Mouse (Mus musculus) E14TG2a.4 (cell line): ENCODE data around the gene Apobec1.

Source experiments
- CTCF ChIP-seq: conservative IDR thresholded peaks from 2 replicates; pipeline ENCODE4 v1.5.1; 2014; ENCODE audit warnings: low read length
- NANOG ChIP-seq: IDR thresholded peaks from 2 replicates; pipeline ENCODE4 v1.6.1; 2014; ENCODE audit warnings: borderline replicate concordance, low read length, mixed read lengths

DNA sequence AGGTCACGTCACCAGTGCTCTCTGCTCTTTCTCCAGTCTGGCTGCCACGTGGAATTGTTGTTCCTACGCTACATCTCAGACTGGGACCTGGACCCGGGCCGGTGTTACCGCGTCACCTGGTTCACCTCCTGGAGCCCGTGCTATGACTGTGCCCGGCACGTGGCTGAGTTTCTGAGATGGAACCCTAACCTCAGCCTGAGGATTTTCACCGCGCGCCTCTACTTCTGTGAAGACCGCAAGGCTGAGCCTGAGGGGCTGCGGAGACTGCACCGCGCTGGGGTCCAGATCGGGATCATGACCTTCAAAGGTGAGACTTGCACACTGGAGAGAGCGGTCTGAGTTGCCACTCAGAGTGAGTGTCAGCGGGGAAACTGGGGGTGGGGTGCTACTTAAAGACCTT, 41.2 kb downstream of the Apobec1 start:
- TF ChIP-seq CTCF (no peak), NANOG (no peak)
